Mouse (Mus musculus) lung, postnatal 36 days (tissue): ENCODE results near the gene Papln.

ENCODE experiments used
- DNase-seq: peaks from one replicate; pipeline ENCODE4 v3.0.0; 2022; ENCODE audit warnings: mixed read lengths

The Papln gene

DNA sequence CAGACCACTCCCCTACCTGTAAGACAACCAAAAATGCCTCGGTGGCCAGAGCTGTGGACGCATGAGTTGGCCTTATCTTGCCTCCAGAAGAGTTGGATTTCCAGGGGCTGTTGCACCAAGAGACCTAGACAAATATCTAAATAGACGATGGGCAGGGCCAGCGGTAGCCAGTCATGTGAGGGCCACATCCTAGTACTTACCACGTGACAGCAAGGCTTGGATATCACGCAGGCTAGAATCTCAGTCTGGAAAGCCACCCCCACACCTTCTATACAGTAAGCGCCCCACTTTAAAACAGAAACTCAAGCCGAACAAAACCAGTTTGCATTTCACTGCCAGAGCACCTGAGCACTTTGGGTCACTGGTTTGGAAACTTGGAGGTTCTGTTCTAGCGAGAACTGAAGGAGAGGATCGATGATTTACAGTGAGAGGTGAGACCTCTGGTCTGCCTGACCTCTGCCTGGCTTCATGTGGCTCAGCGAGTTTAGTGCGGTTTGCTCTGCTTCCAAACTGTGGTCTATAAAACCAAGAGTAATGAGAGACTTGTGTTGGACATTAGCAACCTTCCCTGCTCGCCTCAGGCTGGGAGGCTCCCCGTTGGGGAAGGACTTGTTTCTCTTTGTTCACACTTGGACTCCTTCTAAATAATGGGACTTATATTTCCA is 4.9 kb downstream of the Papln start:
- no peak for DNase-seq

DNA sequence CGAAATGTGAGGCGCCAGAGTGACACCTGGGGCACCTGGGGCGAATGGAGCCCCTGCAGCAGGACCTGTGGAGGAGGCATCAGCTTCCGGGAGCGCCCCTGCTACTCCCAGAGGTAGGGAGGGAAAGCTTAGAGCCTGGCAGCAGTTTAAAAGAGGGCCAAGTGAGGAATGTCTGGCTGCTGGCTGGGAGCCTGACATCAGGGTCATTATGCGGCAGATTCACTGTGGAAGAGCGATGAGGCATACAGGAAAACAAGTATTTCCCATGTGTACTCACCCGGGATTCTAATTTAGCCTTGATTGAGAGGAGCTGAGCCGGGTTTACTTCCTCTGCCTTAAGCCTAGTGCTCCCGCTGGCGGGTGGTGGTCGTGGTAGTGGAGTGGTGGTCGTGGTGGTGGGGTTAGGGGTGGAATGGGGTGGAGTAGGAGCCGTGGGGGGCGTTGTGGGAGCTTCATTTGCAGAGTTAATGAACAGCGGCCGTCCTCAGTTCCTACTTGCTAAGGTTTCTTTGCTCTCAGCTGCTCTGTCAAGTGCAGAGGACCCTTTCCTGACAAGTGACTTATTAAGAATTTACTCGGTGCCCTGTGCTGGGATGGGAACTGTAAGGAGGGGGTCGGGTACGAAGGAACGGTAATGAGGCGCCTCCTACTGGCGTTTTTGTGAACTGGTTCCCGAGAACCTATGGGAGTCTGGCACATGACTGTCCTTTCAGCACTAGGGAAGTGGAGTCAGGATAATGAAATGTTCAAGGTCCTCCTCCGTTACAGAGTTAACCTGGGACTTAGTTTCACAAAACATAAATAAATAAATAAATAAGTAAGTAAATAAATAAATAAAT is 7.2 kb downstream of the Papln start:
- DNase-seq: peak; percentile 72

DNA sequence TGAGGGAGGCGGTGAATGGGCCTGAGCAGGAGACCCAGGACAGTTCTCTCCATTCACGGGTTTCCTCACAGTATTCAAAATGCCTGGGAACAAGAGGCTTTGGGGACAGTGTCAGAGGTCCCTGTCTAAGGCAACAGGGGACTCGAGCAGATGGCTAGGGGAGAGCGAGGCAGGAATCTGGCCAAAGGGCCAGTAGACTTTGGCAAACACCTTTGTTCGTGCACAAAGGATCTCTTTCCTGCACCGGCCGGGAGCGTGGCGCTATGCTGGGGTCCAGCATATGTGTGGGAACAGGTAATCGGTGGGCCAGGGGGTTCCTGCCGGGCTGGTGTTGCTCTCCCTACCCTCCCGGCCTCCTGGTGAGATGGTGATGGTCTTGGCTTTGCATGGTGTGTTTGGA is 12.2 kb downstream of the Papln start:
- no peak for DNase-seq

DNA sequence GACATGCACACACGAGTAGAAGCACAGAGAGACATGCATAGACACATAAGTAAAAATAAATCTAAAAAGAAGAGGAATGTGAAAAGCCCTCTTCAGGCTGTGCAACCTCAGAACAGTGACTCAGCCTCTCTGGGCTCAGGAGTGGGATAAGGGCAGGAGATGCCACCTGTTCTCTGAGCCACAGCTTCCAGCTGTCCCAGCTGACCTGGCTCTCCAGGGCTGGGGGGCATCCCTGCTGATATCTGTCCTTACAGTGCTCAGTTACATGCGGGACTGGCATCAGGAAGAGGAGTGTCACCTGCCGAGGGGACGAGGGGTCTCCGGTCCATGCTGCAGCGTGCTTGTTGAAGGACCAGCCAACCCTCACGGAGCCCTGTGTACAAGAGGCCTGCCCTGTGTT is 13.3 kb downstream of the Papln start:
- no peak for DNase-seq

DNA sequence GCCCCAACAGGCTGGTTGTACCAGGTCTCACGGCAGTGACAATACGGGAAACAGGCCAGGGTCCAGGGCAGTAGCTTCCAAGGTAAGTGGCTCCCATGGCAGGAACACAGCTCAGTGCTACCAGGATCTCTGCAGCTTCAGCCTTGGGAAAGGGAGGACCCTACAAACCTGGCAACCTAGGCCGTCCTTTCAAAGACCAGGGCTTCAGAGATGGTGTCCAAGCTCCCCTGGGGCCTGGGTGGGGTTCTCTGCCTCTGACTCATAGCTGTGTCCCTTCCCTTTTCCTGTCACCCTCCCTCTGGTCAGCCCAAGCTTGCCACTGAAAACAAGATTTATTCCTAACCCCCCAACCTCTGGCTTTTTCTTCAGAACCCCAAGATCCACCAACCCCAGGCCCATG is 16.7 kb downstream of the Papln start:
- no peak for DNase-seq

DNA sequence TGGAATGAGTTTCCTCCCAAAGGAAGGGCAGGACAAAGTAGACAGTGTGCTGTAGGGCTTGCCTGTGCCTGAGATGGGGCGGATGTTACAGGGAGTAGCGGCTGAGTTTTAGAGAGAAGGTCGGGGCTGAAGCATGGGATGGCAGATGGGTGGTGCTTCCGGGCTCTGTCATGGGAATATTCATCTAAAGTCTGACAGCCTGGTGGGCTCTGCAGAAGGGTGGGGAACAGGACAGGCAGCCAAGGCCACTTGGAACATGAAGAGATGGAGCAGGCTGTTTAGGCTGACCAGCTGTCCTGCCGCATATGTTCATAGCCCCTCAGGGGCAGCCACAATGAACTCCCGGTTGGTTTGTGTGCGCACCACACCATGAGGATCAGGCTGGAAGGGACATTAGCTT is 17.8 kb downstream of the Papln start:
- no peak for DNase-seq

DNA sequence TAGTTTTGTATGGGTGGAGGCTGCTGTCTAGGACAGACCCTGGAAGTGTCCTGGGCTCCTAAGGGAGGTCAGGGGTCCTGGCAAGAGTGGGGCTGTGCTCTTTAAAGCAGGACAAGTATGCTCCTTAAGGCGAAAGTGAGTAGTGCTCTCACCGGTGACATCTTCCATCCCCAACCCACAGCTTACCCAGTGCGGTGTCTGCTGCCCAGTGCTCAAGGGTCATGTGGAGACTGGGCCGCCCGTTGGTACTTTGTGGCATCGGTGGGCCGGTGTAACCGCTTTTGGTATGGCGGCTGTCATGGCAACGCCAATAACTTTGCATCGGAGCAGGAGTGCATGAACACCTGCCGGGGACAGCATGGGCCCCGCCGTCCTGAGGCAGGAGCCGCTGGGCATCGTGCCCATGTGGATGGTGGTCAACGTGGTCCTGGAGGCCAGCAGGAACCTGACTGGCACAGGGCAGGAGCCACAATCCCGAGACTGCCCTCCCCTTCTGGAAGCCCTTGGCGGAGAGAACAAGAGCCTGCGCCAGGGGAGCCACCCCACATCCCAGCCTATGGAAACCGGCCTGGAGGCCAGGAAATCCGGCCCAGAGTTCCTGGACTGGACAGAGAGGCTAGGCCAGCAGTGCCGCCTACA is 18.3 kb downstream of the Papln start:
- DNase-seq: no peak

DNA sequence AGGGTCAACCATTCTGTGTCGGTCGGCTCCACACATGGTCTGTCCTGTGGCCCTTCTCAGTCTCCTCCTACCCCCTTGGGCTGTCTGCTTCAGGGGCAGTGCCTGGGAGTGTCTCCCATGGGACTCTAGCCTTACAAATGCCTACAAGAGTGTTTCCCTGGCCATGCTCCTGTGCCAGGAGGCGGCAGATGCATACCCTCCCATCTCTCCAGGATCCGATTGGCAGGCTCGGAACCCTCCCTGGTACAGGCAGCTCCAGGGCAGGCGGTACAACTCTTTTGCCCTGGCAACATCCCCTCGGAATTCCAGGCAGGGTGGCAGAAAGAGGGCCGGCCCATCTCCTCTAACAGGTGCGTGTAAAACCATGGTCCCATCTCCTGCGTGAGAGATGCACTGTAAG is 19.2 kb downstream of the Papln start:
- no peak for DNase-seq

DNA sequence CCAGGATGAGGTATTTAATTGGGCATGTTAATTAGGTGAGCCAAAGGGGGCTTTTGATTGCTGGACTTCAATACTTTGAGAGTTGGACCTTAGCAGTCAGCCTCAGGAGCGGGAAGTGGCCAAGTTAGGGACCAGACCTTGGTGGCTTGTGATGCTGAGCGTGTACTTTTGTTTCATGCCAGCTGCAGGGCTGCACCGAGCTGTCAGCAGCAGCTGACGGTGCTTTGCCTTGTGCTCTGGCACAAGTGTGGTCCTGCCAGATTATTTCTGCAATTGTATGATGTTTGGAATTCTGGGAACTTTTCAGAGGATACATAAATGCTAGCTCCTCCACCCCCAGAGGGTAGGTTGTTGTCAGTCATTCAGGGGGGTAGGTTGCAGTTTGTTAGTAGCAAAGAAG is 21.9 kb downstream of the Papln start:
- DNase-seq: no peak

DNA sequence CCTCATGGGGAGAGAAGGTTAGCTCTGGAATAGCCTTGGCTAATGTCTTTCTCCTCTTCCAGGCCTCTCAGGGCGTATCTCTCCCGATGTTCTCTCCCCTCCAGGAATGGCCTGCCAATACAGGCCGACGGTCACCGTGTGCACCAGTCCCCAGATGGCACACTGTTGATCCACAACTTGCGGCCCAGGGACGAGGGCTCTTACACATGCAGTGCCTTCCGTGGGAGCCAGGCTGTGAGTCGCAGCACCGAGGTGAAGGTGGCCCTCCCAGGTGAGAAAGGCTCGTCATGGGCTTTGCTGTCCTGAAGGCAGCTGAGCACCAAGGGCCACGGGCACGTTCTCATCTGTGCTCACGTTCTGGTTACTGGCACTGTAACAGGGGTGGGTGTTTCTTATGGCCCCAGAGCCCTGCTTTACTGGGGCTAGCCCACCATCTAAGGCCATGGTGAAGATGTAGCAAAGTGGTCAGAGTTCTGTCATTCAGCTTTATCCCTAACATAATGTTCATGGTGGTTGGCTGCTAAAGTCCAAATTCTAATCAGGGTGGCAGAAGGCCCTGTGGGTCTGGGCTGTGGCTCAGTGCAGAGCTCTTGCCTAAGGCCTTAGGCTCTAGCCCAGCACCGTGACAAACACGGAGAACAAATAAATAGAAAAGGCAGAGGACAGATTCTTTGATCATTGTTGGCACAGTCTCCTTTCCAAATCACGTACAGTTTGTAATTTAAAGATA is 25.8 kb downstream of the Papln start:
- DNase-seq: no peak

DNA sequence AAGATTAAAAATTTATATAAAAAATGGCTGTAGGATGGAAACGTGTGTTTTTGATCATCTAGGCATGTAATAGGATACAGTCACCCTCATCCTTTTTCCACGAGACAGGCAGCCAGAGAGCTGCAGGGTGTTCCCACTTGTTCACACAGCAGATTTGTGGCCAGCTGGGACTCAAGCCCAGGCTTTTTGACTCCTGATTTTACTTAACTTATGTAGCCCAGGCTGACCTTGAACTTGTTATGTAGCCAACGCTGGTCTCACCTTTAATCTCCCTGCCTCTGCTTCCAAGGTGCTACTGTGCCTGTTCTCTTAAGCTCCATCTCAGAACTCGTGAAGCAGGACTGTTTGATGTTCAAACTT is 26.3 kb downstream of the Papln start:
- DNase-seq: no peak

DNA sequence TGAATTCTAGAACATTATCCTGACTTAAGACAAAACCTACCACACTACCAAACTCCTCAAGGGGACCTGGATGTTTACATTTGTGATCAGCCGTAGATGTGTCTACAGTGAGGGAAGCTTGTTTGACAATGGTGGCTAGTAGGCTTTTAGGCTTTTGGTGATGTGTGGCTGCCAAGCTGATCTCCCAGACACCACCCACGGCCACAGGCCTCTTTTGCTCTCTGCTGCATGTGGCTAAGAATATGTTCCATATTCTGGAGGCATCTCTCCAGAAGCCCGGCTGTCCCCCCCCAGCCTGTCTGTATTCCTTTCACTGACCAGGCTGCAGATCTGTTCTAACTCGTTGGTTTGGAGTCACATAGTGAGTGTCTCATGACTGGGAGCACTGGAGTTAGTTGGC is 27.3 kb downstream of the Papln start:
- DNase-seq: no peak

DNA sequence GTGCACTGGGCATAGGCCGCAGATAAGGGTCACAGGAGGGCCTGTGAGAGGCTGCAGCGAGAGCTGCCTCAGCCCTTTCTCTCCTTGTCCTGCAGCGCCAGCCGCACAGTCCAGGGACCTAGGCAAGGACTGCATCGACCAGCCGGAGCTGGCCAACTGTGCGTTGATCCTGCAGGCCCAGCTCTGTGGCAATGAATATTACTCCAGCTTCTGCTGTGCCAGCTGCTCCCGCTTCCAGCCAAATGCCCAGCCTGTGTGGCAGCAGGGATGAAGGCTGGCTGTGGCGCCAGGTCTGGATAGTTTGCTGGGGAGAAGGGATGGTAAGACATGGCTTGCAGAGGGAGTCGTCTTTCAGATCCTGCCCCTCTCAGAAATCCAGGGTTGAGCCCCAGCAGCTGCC is 28.3 kb downstream of the Papln start:
- no peak for DNase-seq

DNA sequence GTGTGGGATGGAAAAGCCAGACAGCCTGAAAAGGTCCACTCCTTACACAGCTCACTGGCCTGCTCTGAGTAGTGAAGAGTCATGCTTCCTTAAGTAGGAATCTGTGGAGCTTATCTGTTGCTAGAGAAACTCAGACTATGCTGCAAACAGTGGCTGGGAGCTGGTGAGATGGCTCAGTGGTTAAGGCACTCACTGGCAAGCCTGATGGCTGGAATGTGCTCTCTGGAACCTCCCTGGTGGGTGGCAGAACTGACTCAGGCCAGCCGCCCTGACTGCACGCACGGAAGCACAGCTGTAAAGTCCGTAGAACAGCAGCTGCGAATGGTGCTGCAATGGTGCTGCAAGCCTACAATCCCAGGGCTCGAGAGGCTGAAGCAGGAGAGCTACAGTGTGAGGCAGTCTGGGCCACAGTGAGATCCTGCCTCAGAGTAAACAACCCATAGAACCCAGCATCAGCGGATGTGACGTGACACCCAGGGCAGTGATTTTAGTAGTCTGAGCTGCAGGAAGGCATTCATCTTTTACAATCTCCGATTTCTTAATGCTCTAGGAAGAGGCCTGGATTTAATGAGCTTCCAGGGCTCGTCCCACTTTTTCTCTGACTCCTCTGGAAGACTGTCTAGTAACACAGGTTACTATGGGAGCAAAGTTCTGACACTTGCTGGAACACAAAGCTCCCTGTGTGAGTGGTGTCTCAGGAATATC is 29.4 kb downstream of the Papln start:
- no peak for DNase-seq

DNA sequence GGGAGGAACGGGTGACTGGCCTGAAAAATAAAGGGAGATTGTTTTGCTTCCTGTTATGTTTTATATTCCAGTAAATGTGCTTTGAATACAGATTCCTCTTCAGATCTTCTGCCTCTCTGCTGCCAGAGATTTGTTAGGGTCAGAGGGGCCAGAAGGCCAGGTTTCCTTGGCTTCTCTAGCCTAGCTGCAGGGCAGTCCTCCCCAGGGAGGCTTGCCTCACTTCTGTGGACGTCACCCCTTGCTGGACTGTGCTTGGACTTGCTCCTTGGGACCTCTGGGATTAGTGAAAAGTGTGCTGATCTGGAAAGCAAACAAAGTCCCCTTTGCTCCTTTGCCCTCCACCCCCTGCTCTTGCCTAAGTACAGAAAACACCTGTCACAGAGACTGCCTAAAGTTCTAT is 31.6 kb downstream of the Papln start:
- DNase-seq: peak; percentile 15

DNA sequence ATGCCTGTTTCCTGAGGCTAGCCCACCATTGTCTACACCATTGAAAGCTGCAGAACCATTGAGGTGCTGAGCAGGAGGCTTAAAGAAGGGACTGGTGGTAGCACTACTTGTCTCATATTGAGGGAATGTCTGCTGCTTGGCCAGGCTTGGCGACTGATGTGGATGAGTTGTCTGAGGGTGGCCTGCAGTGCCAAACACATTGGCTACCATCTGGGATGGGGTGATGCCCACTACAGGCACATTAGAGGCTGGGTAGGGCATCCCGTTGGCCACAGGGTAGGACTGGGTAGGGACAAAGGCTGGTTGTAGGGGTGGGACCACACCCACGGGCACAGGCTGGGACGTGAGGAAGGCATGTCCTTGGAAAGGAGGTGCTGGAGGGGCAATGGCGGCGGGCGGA is 32.2 kb downstream of the Papln start:
- no peak for DNase-seq

DNA sequence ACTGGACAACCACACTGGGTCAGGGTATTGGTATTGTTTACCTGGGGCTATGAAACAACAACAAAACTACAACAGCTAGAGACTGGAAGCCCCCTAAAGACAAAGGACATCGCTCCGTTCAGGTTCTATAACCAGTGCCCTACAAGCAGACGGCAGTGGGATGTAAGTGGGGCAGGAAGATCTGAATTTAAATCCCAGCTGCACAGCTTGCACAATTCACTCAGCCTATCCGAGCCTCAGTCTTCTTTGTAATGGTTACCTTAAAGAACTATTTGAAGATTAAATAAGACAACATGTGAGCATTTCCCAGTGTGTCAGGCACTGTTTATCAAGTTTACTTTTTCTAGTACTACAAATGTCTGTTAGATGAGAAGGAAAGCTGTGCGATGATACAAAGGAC is 34.9 kb downstream of the Papln start:
- no peak for DNase-seq

DNA sequence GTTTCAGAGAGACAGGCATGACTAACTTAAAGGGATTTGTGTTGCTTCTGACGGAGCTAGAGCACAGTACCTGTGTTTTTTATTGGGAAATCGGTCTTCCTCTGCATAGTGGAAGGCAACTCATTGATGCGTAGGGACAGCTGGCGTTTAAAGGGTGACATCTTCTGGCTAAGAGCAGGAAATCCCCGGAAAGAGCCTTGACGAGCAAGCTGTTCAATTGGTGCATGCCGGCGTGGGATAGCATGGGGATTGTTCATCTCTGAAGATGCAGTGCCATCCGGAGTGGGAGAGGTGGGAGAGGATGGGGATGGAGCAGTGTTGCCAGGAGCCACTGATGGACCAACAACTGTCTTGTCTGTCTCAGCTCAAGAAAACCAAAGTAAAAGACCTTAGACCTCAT is 37.5 kb downstream of the Papln start:
- no peak for DNase-seq

DNA sequence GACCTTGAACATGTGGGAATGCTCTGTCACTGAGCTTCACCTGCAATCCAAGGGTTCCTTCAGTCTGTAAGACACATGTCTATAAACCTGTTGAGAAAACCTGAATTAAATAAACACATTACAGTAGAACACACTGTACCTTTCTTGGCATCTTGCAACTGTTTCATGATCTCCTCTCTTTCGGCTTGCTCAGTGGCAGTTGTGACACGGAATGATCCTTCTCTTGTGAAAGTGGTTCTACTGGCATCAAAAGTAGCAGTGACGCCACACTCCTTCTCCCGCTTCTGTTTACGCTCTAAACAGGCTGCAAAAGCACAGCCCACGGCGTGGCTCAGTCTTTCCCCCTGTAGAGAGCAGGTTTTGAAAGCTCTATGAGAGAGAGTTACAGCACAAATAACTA is 40.2 kb downstream of the Papln start:
- no peak for DNase-seq

DNA sequence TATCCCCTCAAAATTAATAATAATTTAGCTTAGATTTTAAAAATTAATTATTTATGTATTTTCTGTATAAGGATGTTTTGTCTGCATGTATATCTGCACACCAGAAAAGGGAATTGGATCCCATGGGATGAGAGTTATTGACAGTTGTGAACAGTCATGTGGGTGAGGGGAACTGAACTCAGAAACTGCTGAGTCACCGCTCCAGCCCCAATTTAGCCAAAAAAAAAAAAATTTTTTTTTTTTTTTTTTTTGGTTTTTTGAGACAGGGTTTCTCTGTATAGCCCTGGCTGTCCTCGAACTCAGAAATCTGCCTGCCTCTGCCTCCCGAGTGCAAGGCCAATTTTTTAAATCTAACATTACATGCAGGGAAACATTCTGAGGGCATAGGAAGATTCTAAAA is 48.5 kb downstream of the Papln start:
- no peak for DNase-seq

DNA sequence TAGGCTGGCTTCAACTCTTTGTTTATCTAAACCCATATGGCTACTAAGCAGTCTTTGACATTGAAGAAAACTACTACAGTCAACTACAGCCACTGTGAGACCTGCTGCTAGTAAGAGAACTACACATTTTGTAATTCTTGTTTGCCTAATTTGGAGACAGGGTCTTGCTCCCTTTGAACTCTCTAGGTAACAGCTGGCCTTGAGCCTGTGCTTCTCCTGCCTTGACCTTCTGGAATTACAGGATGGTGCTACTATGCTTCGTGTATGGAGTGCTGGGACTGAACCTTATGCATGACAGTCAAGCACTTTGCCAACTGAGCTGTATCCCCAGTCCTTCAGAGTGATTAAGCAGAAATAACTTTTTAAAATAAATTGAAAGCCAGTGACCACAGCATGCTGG is 53.2 kb downstream of the Papln start:
- DNase-seq: no peak

DNA sequence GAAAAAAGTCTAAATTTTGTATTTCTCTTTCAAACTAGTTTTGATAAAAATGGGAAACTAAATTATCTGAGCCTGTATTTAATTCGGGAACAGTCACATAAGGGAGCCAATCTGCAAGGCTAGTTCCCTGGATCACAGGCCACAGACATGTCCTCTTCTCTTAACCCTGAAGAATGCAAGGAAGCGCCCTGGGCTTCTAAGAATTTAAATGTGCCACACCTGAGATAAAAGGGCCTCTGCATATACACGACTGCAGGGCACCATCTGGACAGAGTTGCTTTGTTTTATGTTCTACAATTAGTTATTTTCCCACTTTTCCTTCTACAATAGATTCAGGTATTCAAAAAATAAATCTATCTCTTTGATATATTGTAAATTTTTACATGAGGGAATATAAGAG is 67.0 kb downstream of the Papln start:
- DNase-seq: no peak

DNA sequence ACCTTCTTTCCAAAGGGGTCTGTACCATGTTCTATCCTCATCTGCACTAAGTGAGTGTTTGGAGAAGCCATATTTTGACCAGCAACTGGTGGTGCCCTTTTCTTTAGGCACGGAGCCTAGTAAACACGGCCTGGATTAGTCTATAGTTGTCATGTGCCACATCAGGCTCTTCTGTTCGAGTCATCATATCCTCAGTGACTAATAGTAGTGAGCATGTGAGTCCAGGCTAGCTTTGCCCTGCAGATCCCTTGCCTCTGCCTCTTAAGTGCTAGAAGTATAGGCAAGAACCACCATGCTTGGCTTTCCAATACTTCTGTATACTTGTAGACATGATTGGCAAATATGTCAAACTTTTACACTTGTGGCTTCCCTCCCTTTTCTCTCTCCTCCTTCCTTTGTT is 70.5 kb downstream of the Papln start:
- no peak for DNase-seq
